12 mouse cellular contexts compared by ENCODE assay signal in the genomic region with DNA sequence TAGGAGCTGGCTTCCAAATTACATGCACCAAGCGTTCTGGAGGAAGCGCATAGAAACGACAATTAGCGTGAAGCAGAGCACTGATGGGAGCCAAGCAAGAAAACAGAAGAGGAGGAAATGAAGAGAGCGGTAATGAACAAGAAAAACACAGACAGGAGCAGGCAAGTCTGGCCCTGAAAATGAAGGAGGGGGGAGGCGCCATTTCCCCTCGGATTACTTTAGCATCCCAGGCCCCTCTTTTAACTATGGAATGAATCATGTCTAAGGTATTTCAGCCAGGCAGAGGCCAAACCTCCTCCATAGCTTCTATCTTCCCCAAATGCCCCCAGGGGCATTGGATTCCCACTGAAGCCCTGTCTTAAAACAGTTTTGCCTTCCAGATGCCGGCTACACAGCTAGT.
DNase-seq lines count a peak whose midpoint lies in the region; ATAC-seq and TF ChIP-seq lines count a peak whose summit lies in the region.
"Had no signal": no experiment of that assay in that cellular context is flagged by ENCODE, and none has a peak within 500 bp of the region (broad histone marks: within the 10 kb centered on the region; RNA-seq: fewer than 3 reads in every experiment).

No protein-coding gene starts in this region.

- no peak for TF ChIP-seq EP300 in heart, postnatal 0 days (IDR thresholded peaks at IDR 0.05; ENCODE audit: low read depth)

- no peaks in the 10 kb centered on the region for H3K9me3 ChIP-seq in heart, postnatal 0 days (replicated peaks; ENCODE audit: control insufficient read depth, low read length)
- H3K9me3 ChIP-seq in midbrain, postnatal 0 days (ENCODE audit: low read length): no peaks in the 10 kb centered on the region
- no peaks in the 10 kb centered on the region for H3K9me3 ChIP-seq in midbrain, embryonic 13.5 days
- no peaks in the 10 kb centered on the region for H3K9me3 ChIP-seq in embryonic facial prominence, embryonic 10.5 days
- H3K9me3 ChIP-seq: forebrain, embryonic 15.5 days had no signal

- no peaks in the 10 kb centered on the region for H3K36me3 ChIP-seq in heart, postnatal 0 days (replicated peaks; ENCODE audit: control insufficient read depth, insufficient read depth, low read length)
- no peaks in the 10 kb centered on the region for H3K36me3 ChIP-seq in midbrain, postnatal 0 days (ENCODE audit: insufficient read depth, low read length)
- H3K36me3 ChIP-seq in midbrain, embryonic 13.5 days: no peaks in the 10 kb centered on the region
- H3K36me3 ChIP-seq in embryonic facial prominence, embryonic 10.5 days (replicated peaks): no peaks in the 10 kb centered on the region
- H3K36me3 ChIP-seq: forebrain, embryonic 15.5 days had no signal

- H3K9ac ChIP-seq in heart, postnatal 0 days (replicated peaks; ENCODE audit: low read depth, low read length): no peak overlapping the region
- no peak overlapping the region for H3K9ac ChIP-seq in midbrain, postnatal 0 days (replicated peaks; ENCODE audit: low read length, poor library complexity, severe bottlenecking)
- no peak overlapping the region for H3K9ac ChIP-seq in midbrain, embryonic 13.5 days (replicated peaks)
- H3K9ac ChIP-seq: forebrain, embryonic 15.5 days; liver, postnatal 0 days had no signal

- no peak for TF ChIP-seq CTCF in heart, postnatal 0 days (IDR thresholded peaks at IDR 0.05; ENCODE audit: low read depth)
- no peak for TF ChIP-seq CTCF in midbrain, postnatal 0 days (IDR thresholded peaks at IDR 0.05)

- no peak overlapping the region; the same call in 1 of the 2 replicates for H3K4me2 ChIP-seq in heart, postnatal 0 days (ENCODE audit: low read depth, low read length)
- no peak overlapping the region for H3K4me2 ChIP-seq in midbrain, postnatal 0 days (ENCODE audit: low read depth, low read length, poor library complexity, severe bottlenecking)
- H3K4me2 ChIP-seq in midbrain, embryonic 13.5 days (replicated peaks): no peak overlapping the region
- H3K4me2 ChIP-seq: forebrain, embryonic 15.5 days had no signal

- H3K27ac ChIP-seq in heart, postnatal 0 days (ENCODE audit: low read depth): no peak overlapping the region
- no peak overlapping the region for H3K27ac ChIP-seq in midbrain, postnatal 0 days (ENCODE audit: low read depth, low read length)
- H3K27ac ChIP-seq in midbrain, embryonic 13.5 days: no peak overlapping the region
- no peak overlapping the region for H3K27ac ChIP-seq in embryonic facial prominence, embryonic 10.5 days (replicated peaks)
- H3K27ac ChIP-seq: forebrain, embryonic 15.5 days had no signal

- H3K4me3 ChIP-seq in heart, postnatal 0 days (ENCODE audit: low read depth, low read length): no peak overlapping the region
- H3K4me3 ChIP-seq in midbrain, postnatal 0 days (ENCODE audit: low read depth, low read length): no peak overlapping the region
- H3K4me3 ChIP-seq in midbrain, embryonic 13.5 days (replicated peaks): no peak overlapping the region
- no peak overlapping the region for H3K4me3 ChIP-seq in embryonic facial prominence, embryonic 10.5 days
- H3K4me3 ChIP-seq: forebrain, embryonic 15.5 days had no signal

- DNase-seq in heart, postnatal 0 days (ENCODE audit: low spot score): peak; percentile 6
- no peak for DNase-seq in heart, adult 8-10 months (ENCODE audit: low spot score)
- DNase-seq in midbrain, postnatal 0 days (ENCODE audit: low spot score): peak; percentile 22
- peak; percentile 59 for DNase-seq in embryonic facial prominence, embryonic 10.5 days (ENCODE audit: low spot score)
- peak; percentile 76 for DNase-seq in mesoderm, embryonic 11.5 days (ENCODE audit: low read depth, low spot score)
- DNase-seq in lung, postnatal 14 days: no peak
- DNase-seq: layer of hippocampus, postnatal 36 days; liver, postnatal 0 days; midbrain, embryonic 14.5 days had no signal

- H3K4me1 ChIP-seq in heart, postnatal 0 days (ENCODE audit: control insufficient read depth, insufficient read depth): no peaks in the 10 kb centered on the region
- H3K4me1 ChIP-seq in midbrain, postnatal 0 days (ENCODE audit: insufficient read depth, low read length): no peaks in the 10 kb centered on the region
- no peaks in the 10 kb centered on the region for H3K4me1 ChIP-seq in midbrain, embryonic 13.5 days (replicated peaks)
- peaks cover 18% of the 10 kb centered on the region for H3K4me1 ChIP-seq in embryonic facial prominence, embryonic 10.5 days
- H3K4me1 ChIP-seq: forebrain, embryonic 15.5 days had no signal

- H3K27me3 ChIP-seq in heart, postnatal 0 days (ENCODE audit: control insufficient read depth, insufficient read depth, low read length): no peaks in the 10 kb centered on the region
- H3K27me3 ChIP-seq in midbrain, postnatal 0 days (ENCODE audit: insufficient read depth, low read length): no peaks in the 10 kb centered on the region
- H3K27me3 ChIP-seq in midbrain, embryonic 13.5 days: no peaks in the 10 kb centered on the region
- no peaks in the 10 kb centered on the region for H3K27me3 ChIP-seq in embryonic facial prominence, embryonic 10.5 days (replicated peaks; ENCODE audit: low read depth, poor library complexity, severe bottlenecking)
- H3K27me3 ChIP-seq: forebrain, embryonic 15.5 days had no signal

- WGBS in heart, postnatal 0 days: 43% methylated on average over 8 of the region's 8 CpGs
- 71% methylated on average over 8 of the region's 8 CpGs for WGBS in midbrain, postnatal 0 days
- WGBS in midbrain, embryonic 13.5 days: 76% methylated on average over 8 of the region's 8 CpGs
- WGBS in embryonic facial prominence, embryonic 10.5 days: 31% methylated on average over 8 of the region's 8 CpGs

- ATAC-seq in heart, postnatal 0 days (ENCODE audit: insufficient read depth, low read depth): no peak
- ATAC-seq in midbrain, postnatal 0 days (ENCODE audit: low FRiP score): no peak
- ATAC-seq in midbrain, embryonic 13.5 days: no peak
- no peak for ATAC-seq in megakaryocyte progenitor cell, adult 5-6 weeks (replicated peaks; ENCODE audit: poor library complexity)
- ATAC-seq: forebrain, embryonic 15.5 days; liver, postnatal 0 days had no signal

Comparison
In these comparisons a context has a peak if more than half of its experiments do, and no peak if none do; other contexts are left out.
1. DNase-seq: peak in heart, postnatal 0 days (single experiment), midbrain, postnatal 0 days (single experiment), embryonic facial prominence, embryonic 10.5 days (single experiment) and mesoderm, embryonic 11.5 days (single experiment); none in heart, adult 8-10 months (single experiment) and lung, postnatal 14 days (single experiment).